Comparison of ENCODE assay signal across 14 mouse cellular contexts in the genomic region with DNA sequence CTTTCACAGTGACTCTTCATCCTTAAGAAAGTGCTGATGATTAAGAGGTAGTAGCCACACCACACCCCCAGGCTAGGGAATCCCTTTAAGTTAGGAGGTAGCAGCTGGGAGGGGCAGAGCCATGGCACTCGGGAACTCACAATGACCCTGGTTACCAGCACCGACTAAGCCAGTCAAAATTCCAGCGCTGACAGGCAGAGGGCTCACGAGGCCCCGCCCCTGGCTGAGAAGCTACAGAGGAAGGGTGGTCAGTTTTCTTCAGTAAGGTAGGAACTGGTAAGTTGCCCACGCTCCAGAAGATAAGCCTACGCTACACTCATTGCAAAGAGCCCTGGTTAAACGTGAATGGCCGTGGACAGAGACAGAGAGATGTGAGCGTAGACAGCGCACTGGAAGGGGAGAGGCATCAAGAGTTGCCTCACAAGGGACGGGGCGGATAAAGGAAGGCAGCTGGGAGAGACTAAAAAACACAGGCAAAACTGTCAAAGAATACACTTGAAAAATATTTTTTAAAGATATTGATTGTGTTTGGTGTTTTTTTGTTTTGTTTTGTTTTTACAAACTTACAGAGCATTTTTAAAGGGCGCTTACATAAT.
DNase-seq lines count a peak whose midpoint lies in the region; ATAC-seq and TF ChIP-seq lines count a peak whose summit lies in the region.
"Had no signal": no experiment of that assay in that cellular context is flagged by ENCODE, and none has a peak within 500 bp of the region (broad histone marks: within the 10 kb centered on the region; RNA-seq: fewer than 3 reads in every experiment).

No protein-coding gene starts in this region.

- no peaks in the 10 kb centered on the region for H3K36me3 ChIP-seq in heart, embryonic 11.5 days (ENCODE audit: control insufficient read depth, insufficient read depth, low read length)
- H3K36me3 ChIP-seq in heart, postnatal 0 days (replicated peaks; ENCODE audit: control insufficient read depth, insufficient read depth, low read length) = no peaks in the 10 kb centered on the region
- no peaks in the 10 kb centered on the region for H3K36me3 ChIP-seq in liver, embryonic 11.5 days (ENCODE audit: control insufficient read depth, insufficient read depth, low read length)
- H3K36me3 ChIP-seq in forebrain, embryonic 14.5 days (ENCODE audit: control insufficient read depth, insufficient read depth, low read length) = no peaks in the 10 kb centered on the region
- H3K36me3 ChIP-seq: forebrain, embryonic 12.5 days; neural tube, embryonic 12.5 days had no signal

- no peak overlapping the region for H3K9ac ChIP-seq in heart, embryonic 11.5 days (ENCODE audit: low read depth, low read length)
- no peak overlapping the region for H3K9ac ChIP-seq in heart, postnatal 0 days (replicated peaks; ENCODE audit: low read depth, low read length)
- no peak overlapping the region for H3K9ac ChIP-seq in liver, embryonic 11.5 days (ENCODE audit: low read depth, low read length)
- H3K9ac ChIP-seq in forebrain, embryonic 14.5 days (ENCODE audit: low read length) = no peak overlapping the region
- H3K9ac ChIP-seq: forebrain, embryonic 12.5 days; neural tube, embryonic 12.5 days had no signal

- ATAC-seq in heart, embryonic 11.5 days (replicated peaks; ENCODE audit: insufficient number of reproducible peaks, low FRiP score, low TSS enrichment) = 0 out of 2 replicates have a peak, but pooled peaks have one; percentile 26
- ATAC-seq in heart, postnatal 0 days (ENCODE audit: insufficient read depth, low read depth) = no peak
- no peak; the same call in 1 of the 2 replicates for ATAC-seq in liver, embryonic 11.5 days (replicated peaks; ENCODE audit: low FRiP score)
- no peak for ATAC-seq in forebrain, embryonic 14.5 days

- WGBS in heart, embryonic 11.5 days (ENCODE audit: insufficient replicate concordance) = 31% methylated on average over 14 of the region's 14 CpGs
- WGBS in lung, adult 2 months = 49% methylated on average over 14 of the region's 14 CpGs
- 30% methylated on average over 14 of the region's 14 CpGs for WGBS in heart, postnatal 0 days
- 38% methylated on average over 14 of the region's 14 CpGs for WGBS in liver, embryonic 11.5 days
- 40% methylated on average over 14 of the region's 14 CpGs for WGBS in forebrain, embryonic 14.5 days

- H3K4me3 ChIP-seq in heart, embryonic 11.5 days (ENCODE audit: low read depth, low read length) = no peak overlapping the region
- H3K4me3 ChIP-seq in lung, adult 2 months (replicated peaks; ENCODE audit: extremely low read depth, low read depth, low read length) = no peak overlapping the region
- 0 out of 2 replicates have a peak overlapping the region, but pooled peaks have one; percentile 13 for H3K4me3 ChIP-seq in heart, postnatal 0 days (ENCODE audit: low read depth, low read length)
- no peak overlapping the region for H3K4me3 ChIP-seq in liver, embryonic 11.5 days (ENCODE audit: low read depth, low read length)
- H3K4me3 ChIP-seq in forebrain, embryonic 14.5 days (ENCODE audit: low read depth, low read length) = no peak overlapping the region
- H3K4me3 ChIP-seq: forebrain, embryonic 12.5 days; neural tube, embryonic 12.5 days had no signal

- peaks cover 7% of the 10 kb centered on the region for H3K4me1 ChIP-seq in heart, embryonic 11.5 days (ENCODE audit: control insufficient read depth, insufficient read depth, low read length)
- H3K4me1 ChIP-seq in lung, adult 2 months (ENCODE audit: control insufficient read depth, insufficient read depth, low read length) = 0 out of 2 replicates have a peak, but pooled peaks cover 2% of the 10 kb centered on the region
- H3K4me1 ChIP-seq in heart, postnatal 0 days (ENCODE audit: control insufficient read depth, insufficient read depth) = peaks cover 14% of the 10 kb centered on the region
- H3K4me1 ChIP-seq in liver, embryonic 11.5 days (replicated peaks; ENCODE audit: control insufficient read depth, insufficient read depth, low read length) = no peaks in the 10 kb centered on the region
- peaks cover under 1% of the 10 kb centered on the region; the same call in 1 of the 2 replicates for H3K4me1 ChIP-seq in forebrain, embryonic 14.5 days (ENCODE audit: control insufficient read depth, insufficient read depth, low read length)

- no peak for DNase-seq in heart, postnatal 4 days
- peak; percentile 34 for DNase-seq in lung, postnatal 36 days
- DNase-seq in lung, adult 2 months = no peak
- peak; percentile 25 for DNase-seq in adrenal gland, postnatal 25 days
- DNase-seq in heart, postnatal 0 days (ENCODE audit: low spot score) = no peak
- no peak for DNase-seq in liver, embryonic 11.5 days (ENCODE audit: low spot score)
- DNase-seq in forebrain, embryonic 14.5 days (ENCODE audit: low spot score) = no peak
- DNase-seq: cerebellum, adult 8-10 months; kidney, postnatal 10 days; spleen, adult 18-20 months; thymus, postnatal 14 days had no signal

- H3K27me3 ChIP-seq in heart, embryonic 11.5 days (ENCODE audit: control insufficient read depth, insufficient read depth, low read length) = no peaks in the 10 kb centered on the region
- no peaks in the 10 kb centered on the region for H3K27me3 ChIP-seq in heart, postnatal 0 days (ENCODE audit: control insufficient read depth, insufficient read depth, low read length)
- peaks cover 12% of the 10 kb centered on the region for H3K27me3 ChIP-seq in liver, embryonic 11.5 days (replicated peaks; ENCODE audit: control insufficient read depth, insufficient read depth, low read length)
- no peaks in the 10 kb centered on the region for H3K27me3 ChIP-seq in forebrain, embryonic 14.5 days (replicated peaks; ENCODE audit: control insufficient read depth, insufficient read depth, low read length)
- H3K27me3 ChIP-seq: forebrain, embryonic 12.5 days; neural tube, embryonic 12.5 days had no signal

- no peaks in the 10 kb centered on the region for H3K9me3 ChIP-seq in heart, embryonic 11.5 days (replicated peaks; ENCODE audit: control insufficient read depth, low read length)
- no peaks in the 10 kb centered on the region for H3K9me3 ChIP-seq in heart, postnatal 0 days (replicated peaks; ENCODE audit: control insufficient read depth, low read length)
- no peaks in the 10 kb centered on the region for H3K9me3 ChIP-seq in liver, embryonic 11.5 days (ENCODE audit: control insufficient read depth, low read length)
- H3K9me3 ChIP-seq in forebrain, embryonic 14.5 days (replicated peaks; ENCODE audit: control insufficient read depth, low read length) = no peaks in the 10 kb centered on the region
- H3K9me3 ChIP-seq: forebrain, embryonic 12.5 days; neural tube, embryonic 12.5 days had no signal

- peak overlapping the region; percentile 51 for H3K4me2 ChIP-seq in heart, embryonic 11.5 days
- peak overlapping the region; percentile 36 for H3K4me2 ChIP-seq in heart, postnatal 0 days (ENCODE audit: low read depth, low read length)
- H3K4me2 ChIP-seq in liver, embryonic 11.5 days = no peak overlapping the region
- no peak overlapping the region for H3K4me2 ChIP-seq in forebrain, embryonic 14.5 days (ENCODE audit: low read length)
- H3K4me2 ChIP-seq: forebrain, embryonic 12.5 days; neural tube, embryonic 12.5 days had no signal

- TF ChIP-seq CTCF in lung, adult 2 months (IDR thresholded peaks at IDR 0.05; ENCODE audit: insufficient read depth, low read length) = no peak
- no peak for TF ChIP-seq CTCF in heart, postnatal 0 days (IDR thresholded peaks at IDR 0.05; ENCODE audit: low read depth)

- no peak for TF ChIP-seq EP300 in heart, postnatal 0 days (IDR thresholded peaks at IDR 0.05; ENCODE audit: low read depth)

- no peak for TF ChIP-seq POLR2A in lung, adult 2 months (IDR thresholded peaks at IDR 0.05; ENCODE audit: borderline replicate concordance, extremely low read depth, low read depth, low read length)

- H3K27ac ChIP-seq in heart, embryonic 11.5 days (ENCODE audit: low read depth, low read length) = no peak overlapping the region
- no peak overlapping the region for H3K27ac ChIP-seq in heart, postnatal 0 days (ENCODE audit: low read depth)
- no peak overlapping the region for H3K27ac ChIP-seq in liver, embryonic 11.5 days (ENCODE audit: low read depth, low read length)
- H3K27ac ChIP-seq in forebrain, embryonic 14.5 days (ENCODE audit: low read depth, low read length) = no peak overlapping the region
- H3K27ac ChIP-seq: forebrain, embryonic 12.5 days; neural tube, embryonic 12.5 days had no signal

Comparison
In these comparisons a context has a peak if more than half of its experiments do, and no peak if none do; other contexts are left out.
1. DNase-seq: peak in lung, postnatal 36 days (single experiment) and adrenal gland, postnatal 25 days (single experiment); none in heart, postnatal 4 days (single experiment), lung, adult 2 months (single experiment), heart, postnatal 0 days (single experiment), liver, embryonic 11.5 days (single experiment) and forebrain, embryonic 14.5 days (single experiment).
2. H3K4me2 ChIP-seq: peak in heart, embryonic 11.5 days (single experiment) and heart, postnatal 0 days (single experiment); none in liver, embryonic 11.5 days (single experiment) and forebrain, embryonic 14.5 days (single experiment).